Mouse (Mus musculus): Measurements from ENCODE around the gene Dusp8. TPM values are rescaled to one million over a fixed set of nuclear protein-coding genes. Genes with fewer than 3 reads are reported as not detected.

The Dusp8 gene
- polyA plus RNA-seq, 1 experiment from 2014 or later = 6.4 TPM

- no peak; the same call in 1 of the 2 replicates for ATAC-seq (ENCODE audit: insufficient read depth, low FRiP score)
- Histone ChIP-seq H3K9ac (ENCODE audit: low read length) (no peak overlapping the region), H3K4me1 (ENCODE audit: control insufficient read depth, insufficient read depth, low read length) (peaks cover 18% of the 10 kb centered on the region; the same call in 1 of the 2 replicates), H3K9me3 (replicated peaks; ENCODE audit: control insufficient read depth, low read length) (no peaks in the 10 kb centered on the region), H3K4me3 (replicated peaks; ENCODE audit: low read length) (no peak overlapping the region), H3K4me2 (ENCODE audit: low read depth, low read length) (no peak overlapping the region), H3K27ac (ENCODE audit: low read length) (no peak overlapping the region), H3K27me3 (ENCODE audit: control insufficient read depth, insufficient read depth, low read length) (peaks cover 12% of the 10 kb centered on the region), H3K36me3 (ENCODE audit: control insufficient read depth, insufficient read depth, low read length) (no peaks in the 10 kb centered on the region)
- WGBS = 87% methylated on average over 1 of the region's 1 CpGs
Observed at GRCm38 (mm10) chr7:142087069-142087652, 8.5 kb downstream of the Dusp8 start.

- no peak overlapping the region for H3K4me3 ChIP-seq (replicated peaks; ENCODE audit: low read length)
- H3K4me1 ChIP-seq (ENCODE audit: control insufficient read depth, insufficient read depth, low read length) = peaks cover 18% of the 10 kb centered on the region; the same call in 1 of the 2 replicates
- H3K27ac ChIP-seq (ENCODE audit: low read length) = no peak overlapping the region
- H3K4me2 ChIP-seq (ENCODE audit: low read depth, low read length) = no peak overlapping the region
- no peak for ATAC-seq (ENCODE audit: insufficient read depth, low FRiP score)
- WGBS = 68% methylated on average over 4 of the region's 4 CpGs
- peaks cover 21% of the 10 kb centered on the region for H3K27me3 ChIP-seq (ENCODE audit: control insufficient read depth, insufficient read depth, low read length)
- H3K9ac ChIP-seq (ENCODE audit: low read length) = no peak overlapping the region
- no peaks in the 10 kb centered on the region for H3K9me3 ChIP-seq (replicated peaks; ENCODE audit: control insufficient read depth, low read length)
- H3K36me3 ChIP-seq (ENCODE audit: control insufficient read depth, insufficient read depth, low read length) = no peaks in the 10 kb centered on the region
Observed at GRCm38 (mm10) chr7:142086159-142086905, 9.3 kb downstream of the Dusp8 start.

GRCm38 (mm10) chr7:142084820-142085219 is 10.8 kb downstream of the Dusp8 start:
- no peaks in the 10 kb centered on the region for H3K36me3 ChIP-seq (ENCODE audit: control insufficient read depth, insufficient read depth, low read length)
- H3K4me3 ChIP-seq (replicated peaks; ENCODE audit: low read length) = no peak overlapping the region
- H3K27me3 ChIP-seq (ENCODE audit: control insufficient read depth, insufficient read depth, low read length) = peaks cover 28% of the 10 kb centered on the region
- no peak overlapping the region for H3K9ac ChIP-seq (ENCODE audit: low read length)
- no peak for ATAC-seq (ENCODE audit: insufficient read depth, low FRiP score)
- H3K4me2 ChIP-seq (ENCODE audit: low read depth, low read length) = no peak overlapping the region
- 59% methylated on average over 3 of the region's 3 CpGs for WGBS
- H3K27ac ChIP-seq (ENCODE audit: low read length) = peak overlapping the region; percentile 0; the same call in 1 of the 2 replicates
- H3K9me3 ChIP-seq (replicated peaks; ENCODE audit: control insufficient read depth, low read length) = no peaks in the 10 kb centered on the region
- H3K4me1 ChIP-seq (ENCODE audit: control insufficient read depth, insufficient read depth, low read length) = peaks cover 18% of the 10 kb centered on the region; the same call in 1 of the 2 replicates

GRCm38 (mm10) chr7:142084395-142084794 is 11.2 kb downstream of the Dusp8 start:
- Histone ChIP-seq H3K27me3 (ENCODE audit: control insufficient read depth, insufficient read depth, low read length) (peaks cover 28% of the 10 kb centered on the region), H3K4me3 (replicated peaks; ENCODE audit: low read length) (no peak overlapping the region), H3K4me2 (ENCODE audit: low read depth, low read length) (no peak overlapping the region), H3K36me3 (ENCODE audit: control insufficient read depth, insufficient read depth, low read length) (no peaks in the 10 kb centered on the region), H3K27ac (ENCODE audit: low read length) (peak overlapping the region; percentile 0; the same call in 1 of the 2 replicates), H3K4me1 (ENCODE audit: control insufficient read depth, insufficient read depth, low read length) (peaks cover 18% of the 10 kb centered on the region; the same call in 1 of the 2 replicates), H3K9ac (ENCODE audit: low read length) (0 out of 2 replicates have a peak overlapping the region, but pooled peaks have one; percentile 29), H3K9me3 (replicated peaks; ENCODE audit: control insufficient read depth, low read length) (no peaks in the 10 kb centered on the region)
- peak; percentile 24; the same call in 1 of the 2 replicates for ATAC-seq (ENCODE audit: insufficient read depth, low FRiP score)
- 30% methylated on average over 5 of the region's 5 CpGs for WGBS

GRCm38 (mm10) chr7:142083588-142084317 is 11.9 kb downstream of the Dusp8 start:
- no peak overlapping the region for H3K4me3 ChIP-seq (replicated peaks; ENCODE audit: low read length)
- no peaks in the 10 kb centered on the region for H3K9me3 ChIP-seq (replicated peaks; ENCODE audit: control insufficient read depth, low read length)
- WGBS = 38% methylated on average over 12 of the region's 12 CpGs
- H3K9ac ChIP-seq (ENCODE audit: low read length) = no peak overlapping the region
- H3K36me3 ChIP-seq (ENCODE audit: control insufficient read depth, insufficient read depth, low read length) = no peaks in the 10 kb centered on the region
- H3K4me1 ChIP-seq (ENCODE audit: control insufficient read depth, insufficient read depth, low read length) = peaks cover 14% of the 10 kb centered on the region; the same call in 1 of the 2 replicates
- peaks cover 28% of the 10 kb centered on the region for H3K27me3 ChIP-seq (ENCODE audit: control insufficient read depth, insufficient read depth, low read length)
- H3K27ac ChIP-seq (ENCODE audit: low read length) = peak overlapping the region; percentile 0; the same call in 1 of the 2 replicates
- 0 out of 2 replicates have a peak, but pooled peaks have one; percentile 47 for ATAC-seq (ENCODE audit: insufficient read depth, low FRiP score)
- H3K4me2 ChIP-seq (ENCODE audit: low read depth, low read length) = no peak overlapping the region

- Histone ChIP-seq H3K4me1 (ENCODE audit: control insufficient read depth, insufficient read depth, low read length) (peaks cover 8% of the 10 kb centered on the region; the same call in 1 of the 2 replicates), H3K27me3 (ENCODE audit: control insufficient read depth, insufficient read depth, low read length) (peaks cover 28% of the 10 kb centered on the region), H3K9me3 (replicated peaks; ENCODE audit: control insufficient read depth, low read length) (no peaks in the 10 kb centered on the region), H3K9ac (ENCODE audit: low read length) (no peak overlapping the region; the same call in 1 of the 2 replicates), H3K27ac (ENCODE audit: low read length) (no peak overlapping the region), H3K4me3 (replicated peaks; ENCODE audit: low read length) (no peak overlapping the region), H3K4me2 (ENCODE audit: low read depth, low read length) (no peak overlapping the region), H3K36me3 (ENCODE audit: control insufficient read depth, insufficient read depth, low read length) (no peaks in the 10 kb centered on the region)
- no peak for ATAC-seq (ENCODE audit: insufficient read depth, low FRiP score)
- WGBS = 60% methylated on average over 16 of the region's 16 CpGs
Observed at GRCm38 (mm10) chr7:142082607-142083006, 13.0 kb downstream of the Dusp8 start.

GRCm38 (mm10) chr7:142082179-142082578 is 13.5 kb downstream of the Dusp8 start:
- no peaks in the 10 kb centered on the region for H3K36me3 ChIP-seq (ENCODE audit: control insufficient read depth, insufficient read depth, low read length)
- peak overlapping the region; percentile 32; the same call in 1 of the 2 replicates for H3K9ac ChIP-seq (ENCODE audit: low read length)
- peak overlapping the region; percentile 35 for H3K4me2 ChIP-seq (ENCODE audit: low read depth, low read length)
- peaks cover 28% of the 10 kb centered on the region for H3K27me3 ChIP-seq (ENCODE audit: control insufficient read depth, insufficient read depth, low read length)
- H3K4me3 ChIP-seq (replicated peaks; ENCODE audit: low read length) = peak overlapping the region; percentile 8; the same call in 1 of the 2 replicates
- ATAC-seq (ENCODE audit: insufficient read depth, low FRiP score) = no peak
- no peaks in the 10 kb centered on the region for H3K9me3 ChIP-seq (replicated peaks; ENCODE audit: control insufficient read depth, low read length)
- WGBS = 16% methylated on average over 38 of the region's 38 CpGs
- H3K27ac ChIP-seq (ENCODE audit: low read length) = no peak overlapping the region
- peaks cover 8% of the 10 kb centered on the region; the same call in 1 of the 2 replicates for H3K4me1 ChIP-seq (ENCODE audit: control insufficient read depth, insufficient read depth, low read length)

- WGBS = 37% methylated on average over 17 of the region's 17 CpGs
Observed at GRCm38 (mm10) chr7:142081736-142082135, 13.9 kb downstream of the Dusp8 start.

More at GRCm38 (mm10) chr7:142081736-142082135, 13.9 kb downstream of the Dusp8 start:
- peaks cover 28% of the 10 kb centered on the region for H3K27me3 ChIP-seq (ENCODE audit: control insufficient read depth, insufficient read depth, low read length)
- H3K36me3 ChIP-seq (ENCODE audit: control insufficient read depth, insufficient read depth, low read length) = no peaks in the 10 kb centered on the region
- H3K9me3 ChIP-seq (replicated peaks; ENCODE audit: control insufficient read depth, low read length) = no peaks in the 10 kb centered on the region
- ATAC-seq (ENCODE audit: insufficient read depth, low FRiP score) = no peak
- H3K4me2 ChIP-seq (ENCODE audit: low read depth, low read length) = peak overlapping the region; percentile 35
- no peak overlapping the region for H3K9ac ChIP-seq (ENCODE audit: low read length)
- no peak overlapping the region for H3K27ac ChIP-seq (ENCODE audit: low read length)
- peaks cover 8% of the 10 kb centered on the region; the same call in 1 of the 2 replicates for H3K4me1 ChIP-seq (ENCODE audit: control insufficient read depth, insufficient read depth, low read length)
- H3K4me3 ChIP-seq (replicated peaks; ENCODE audit: low read length) = 0 out of 2 replicates have a peak overlapping the region, but pooled peaks have one; percentile 8
